Mouse (Mus musculus): Measurements from ENCODE around the gene Gm10309. TPM values are rescaled to one million over a fixed set of nuclear protein-coding genes. Genes with fewer than 3 reads are reported as not detected.

Gene Gm10309
- polyA plus RNA-seq, 1 experiment from 2014 or later, result 0.55 TPM

- Histone ChIP-seq H3K27me3 (ENCODE audit: control insufficient read depth, insufficient read depth, low read depth, low read length) (no peaks in the 10 kb centered on the region), H3K4me3 (ENCODE audit: low read length) (no peak overlapping the region), H3K4me1 (replicated peaks; ENCODE audit: control insufficient read depth, insufficient read depth, low read length) (peaks cover 24% of the 10 kb centered on the region), H3K36me3 (ENCODE audit: control insufficient read depth, insufficient read depth, low read length) (no peaks in the 10 kb centered on the region), H3K4me2 (ENCODE audit: low read depth, low read length) (no peak overlapping the region), H3K27ac (ENCODE audit: low read length) (no peak overlapping the region), H3K9me3 (ENCODE audit: control insufficient read depth, low read length) (no peaks in the 10 kb centered on the region), H3K9ac (ENCODE audit: low read length) (no peak overlapping the region)
- no peak for ATAC-seq (ENCODE audit: low read depth)
- 90% methylated on average over 9 of the region's 9 CpGs for WGBS
These were observed 1.7 kb downstream of the Gm10309 start for GRCm38 (mm10) chr17:86503208-86503897.

- 84% methylated on average over 4 of the region's 4 CpGs for WGBS
- Histone ChIP-seq H3K36me3 (ENCODE audit: control insufficient read depth, insufficient read depth, low read length) (no peaks in the 10 kb centered on the region), H3K27me3 (ENCODE audit: control insufficient read depth, insufficient read depth, low read depth, low read length) (no peaks in the 10 kb centered on the region), H3K4me3 (ENCODE audit: low read length) (no peak overlapping the region), H3K9ac (ENCODE audit: low read length) (no peak overlapping the region), H3K4me2 (ENCODE audit: low read depth, low read length) (no peak overlapping the region), H3K4me1 (replicated peaks; ENCODE audit: control insufficient read depth, insufficient read depth, low read length) (peaks cover 14% of the 10 kb centered on the region), H3K9me3 (ENCODE audit: control insufficient read depth, low read length) (no peaks in the 10 kb centered on the region), H3K27ac (ENCODE audit: low read length) (no peak overlapping the region)
- no peak for ATAC-seq (ENCODE audit: low read depth)
These were observed 3.6 kb downstream of the Gm10309 start for GRCm38 (mm10) chr17:86501393-86501792.

GRCm38 (mm10) chr17:86499359-86500045, 5.5 kb downstream of the Gm10309 start:
- Histone ChIP-seq H3K36me3 (ENCODE audit: control insufficient read depth, insufficient read depth, low read length) (0 out of 2 replicates have a peak, but pooled peaks cover 2% of the 10 kb centered on the region), H3K9ac (ENCODE audit: low read length) (no peak overlapping the region), H3K4me1 (replicated peaks; ENCODE audit: control insufficient read depth, insufficient read depth, low read length) (peaks cover 14% of the 10 kb centered on the region), H3K4me2 (ENCODE audit: low read depth, low read length) (0 out of 2 replicates have a peak overlapping the region, but pooled peaks have one; percentile 6), H3K9me3 (ENCODE audit: control insufficient read depth, low read length) (no peaks in the 10 kb centered on the region), H3K27ac (ENCODE audit: low read length) (peak overlapping the region; percentile 83), H3K4me3 (ENCODE audit: low read length) (no peak overlapping the region), H3K27me3 (ENCODE audit: control insufficient read depth, insufficient read depth, low read depth, low read length) (no peaks in the 10 kb centered on the region)
- 38% methylated on average over 15 of the region's 15 CpGs for WGBS
- peak; percentile 73 for ATAC-seq (ENCODE audit: low read depth)

GRCm38 (mm10) chr17:86497302-86497701, 7.7 kb downstream of the Gm10309 start:
- Histone ChIP-seq H3K27me3 (ENCODE audit: control insufficient read depth, insufficient read depth, low read depth, low read length) (no peaks in the 10 kb centered on the region), H3K9ac (ENCODE audit: low read length) (no peak overlapping the region), H3K4me2 (ENCODE audit: low read depth, low read length) (no peak overlapping the region), H3K36me3 (ENCODE audit: control insufficient read depth, insufficient read depth, low read length) (0 out of 2 replicates have a peak, but pooled peaks cover 2% of the 10 kb centered on the region), H3K9me3 (ENCODE audit: control insufficient read depth, low read length) (no peaks in the 10 kb centered on the region), H3K4me3 (ENCODE audit: low read length) (no peak overlapping the region), H3K27ac (ENCODE audit: low read length) (no peak overlapping the region), H3K4me1 (replicated peaks; ENCODE audit: control insufficient read depth, insufficient read depth, low read length) (peaks cover 14% of the 10 kb centered on the region)
- ATAC-seq (ENCODE audit: low read depth), result no peak
- 87% methylated on average over 4 of the region's 4 CpGs for WGBS

- Histone ChIP-seq H3K4me1 (replicated peaks; ENCODE audit: control insufficient read depth, insufficient read depth, low read length) (peaks cover 14% of the 10 kb centered on the region), H3K4me3 (ENCODE audit: low read length) (no peak overlapping the region), H3K27me3 (ENCODE audit: control insufficient read depth, insufficient read depth, low read depth, low read length) (no peaks in the 10 kb centered on the region), H3K36me3 (ENCODE audit: control insufficient read depth, insufficient read depth, low read length) (0 out of 2 replicates have a peak, but pooled peaks cover 2% of the 10 kb centered on the region), H3K9ac (ENCODE audit: low read length) (no peak overlapping the region), H3K4me2 (ENCODE audit: low read depth, low read length) (no peak overlapping the region), H3K9me3 (ENCODE audit: control insufficient read depth, low read length) (no peaks in the 10 kb centered on the region), H3K27ac (ENCODE audit: low read length) (no peak overlapping the region)
- 85% methylated on average over 9 of the region's 9 CpGs for WGBS
- ATAC-seq (ENCODE audit: low read depth), result no peak
These were observed 8.8 kb downstream of the Gm10309 start for GRCm38 (mm10) chr17:86496123-86496771.

GRCm38 (mm10) chr17:86494895-86495294, 10.1 kb downstream of the Gm10309 start:
- Histone ChIP-seq H3K9me3 (ENCODE audit: control insufficient read depth, low read length) (no peaks in the 10 kb centered on the region), H3K36me3 (ENCODE audit: control insufficient read depth, insufficient read depth, low read length) (0 out of 2 replicates have a peak, but pooled peaks cover 2% of the 10 kb centered on the region), H3K4me2 (ENCODE audit: low read depth, low read length) (no peak overlapping the region), H3K4me1 (replicated peaks; ENCODE audit: control insufficient read depth, insufficient read depth, low read length) (peaks cover 9% of the 10 kb centered on the region; the same call in 1 of the 2 replicates), H3K9ac (ENCODE audit: low read length) (no peak overlapping the region), H3K27ac (ENCODE audit: low read length) (no peak overlapping the region), H3K27me3 (ENCODE audit: control insufficient read depth, insufficient read depth, low read depth, low read length) (no peaks in the 10 kb centered on the region), H3K4me3 (ENCODE audit: low read length) (no peak overlapping the region)
- ATAC-seq (ENCODE audit: low read depth), result no peak
- WGBS, result 40% methylated on average over 6 of the region's 6 CpGs

GRCm38 (mm10) chr17:86494494-86494893, 10.5 kb downstream of the Gm10309 start:
- 52% methylated on average over 6 of the region's 6 CpGs for WGBS
- Histone ChIP-seq H3K27me3 (ENCODE audit: control insufficient read depth, insufficient read depth, low read depth, low read length) (no peaks in the 10 kb centered on the region), H3K36me3 (ENCODE audit: control insufficient read depth, insufficient read depth, low read length) (0 out of 2 replicates have a peak, but pooled peaks cover 2% of the 10 kb centered on the region), H3K27ac (ENCODE audit: low read length) (no peak overlapping the region), H3K4me3 (ENCODE audit: low read length) (no peak overlapping the region), H3K9me3 (ENCODE audit: control insufficient read depth, low read length) (no peaks in the 10 kb centered on the region), H3K9ac (ENCODE audit: low read length) (no peak overlapping the region), H3K4me2 (ENCODE audit: low read depth, low read length) (no peak overlapping the region), H3K4me1 (replicated peaks; ENCODE audit: control insufficient read depth, insufficient read depth, low read length) (peaks cover 5% of the 10 kb centered on the region; the same call in 1 of the 2 replicates)
- no peak for ATAC-seq (ENCODE audit: low read depth)

GRCm38 (mm10) chr17:86493891-86494420, 11.1 kb downstream of the Gm10309 start:
- H3K36me3 ChIP-seq (ENCODE audit: control insufficient read depth, insufficient read depth, low read length), result 0 out of 2 replicates have a peak, but pooled peaks cover 2% of the 10 kb centered on the region
- WGBS, result 76% methylated on average over 8 of the region's 8 CpGs
- no peak for ATAC-seq (ENCODE audit: low read depth)

GRCm38 (mm10) chr17:86492376-86492775, 12.7 kb downstream of the Gm10309 start:
- H3K4me3 ChIP-seq (ENCODE audit: low read length), result no peak overlapping the region
- no peak for ATAC-seq (ENCODE audit: low read depth)
- H3K9me3 ChIP-seq (ENCODE audit: control insufficient read depth, low read length), result no peaks in the 10 kb centered on the region
- H3K36me3 ChIP-seq (ENCODE audit: control insufficient read depth, insufficient read depth, low read length), result 0 out of 2 replicates have a peak, but pooled peaks cover 2% of the 10 kb centered on the region
- no peak overlapping the region for H3K9ac ChIP-seq (ENCODE audit: low read length)
- WGBS, result 68% methylated on average over 7 of the region's 7 CpGs
- H3K27me3 ChIP-seq (ENCODE audit: control insufficient read depth, insufficient read depth, low read depth, low read length), result no peaks in the 10 kb centered on the region
- H3K27ac ChIP-seq (ENCODE audit: low read length), result no peak overlapping the region
- no peaks in the 10 kb centered on the region for H3K4me1 ChIP-seq (replicated peaks; ENCODE audit: control insufficient read depth, insufficient read depth, low read length)
- H3K4me2 ChIP-seq (ENCODE audit: low read depth, low read length), result no peak overlapping the region

More at GRCm38 (mm10) chr17:86493891-86494420, 11.1 kb downstream of the Gm10309 start:
- H3K9ac ChIP-seq (ENCODE audit: low read length), result no peak overlapping the region
- no peak overlapping the region for H3K4me2 ChIP-seq (ENCODE audit: low read depth, low read length)
- H3K4me1 ChIP-seq (replicated peaks; ENCODE audit: control insufficient read depth, insufficient read depth, low read length), result no peaks in the 10 kb centered on the region
- H3K9me3 ChIP-seq (ENCODE audit: control insufficient read depth, low read length), result no peaks in the 10 kb centered on the region
- no peak overlapping the region for H3K27ac ChIP-seq (ENCODE audit: low read length)
- H3K4me3 ChIP-seq (ENCODE audit: low read length), result no peak overlapping the region
- H3K27me3 ChIP-seq (ENCODE audit: control insufficient read depth, insufficient read depth, low read depth, low read length), result no peaks in the 10 kb centered on the region

All from lung, embryonic 16.5 days (tissue).